Mouse (Mus musculus) intestine, embryonic 14.5 days (tissue): Measurements from ENCODE around the gene Mgat4b. TPM values are rescaled to one million over a fixed set of nuclear protein-coding genes. Genes with fewer than 3 reads are reported as not detected.

Experiments used
- ATAC-seq: fragments of 200-750 bp; cut with Nextera tagmentation; replicated peaks from 2 replicates; pipeline ENCODE4 v1.8.0; 2017; ENCODE audit warnings: low read depth, moderate number of reproducible peaks, moderate TSS enrichment, moderate library complexity; ENCODE audit not compliant: low FRiP score, low TSS enrichment
- DNase-seq: peaks from one replicate; pipeline ENCODE4 v3.0.0-alpha.2; 2018; ENCODE audit warnings: low spot score
- H3K27ac ChIP-seq: fragments of 300-500 bp; sonication (generic); 2 replicates; pipeline ENCODE4 v1.5.1; 2014; ENCODE audit warnings: low read depth, mild to moderate bottlenecking, control low read depth
- H3K27me3 ChIP-seq: fragments of 300-500 bp; sonication (generic); replicated peaks from 2 replicates; pipeline ENCODE4 v1.6.1; 2014; ENCODE audit warnings: low read length, control low read depth; ENCODE audit not compliant: control insufficient read depth, insufficient read depth
- H3K36me3 ChIP-seq: fragments of 300-500 bp; sonication (generic); 2 replicates; pipeline ENCODE4 v1.6.1; 2014; ENCODE audit warnings: low read length, control low read depth; ENCODE audit not compliant: control insufficient read depth, insufficient read depth
- H3K4me1 ChIP-seq: fragments of 300-500 bp; sonication (generic); replicated peaks from 2 replicates; pipeline ENCODE4 v1.6.1; 2014; ENCODE audit warnings: low read length, control low read depth, mixed read lengths; ENCODE audit not compliant: control insufficient read depth, insufficient read depth
- H3K4me2 ChIP-seq: fragments of 300-500 bp; sonication (generic); 2 replicates; pipeline ENCODE4 v1.6.1; 2014; ENCODE audit warnings: low read length
- H3K4me3 ChIP-seq: fragments of 300-500 bp; sonication (generic); 2 replicates; pipeline ENCODE4 v1.5.1; 2014; ENCODE audit warnings: low read depth, low read length, control low read depth, mixed read lengths
- H3K9ac ChIP-seq: fragments of 300-500 bp; sonication (generic); 2 replicates; pipeline ENCODE4 v1.6.1; 2014; ENCODE audit warnings: mild to moderate bottlenecking, low read length
- H3K9me3 ChIP-seq: fragments of 300-500 bp; sonication (generic); 2 replicates; pipeline ENCODE4 v1.6.1; 2016; ENCODE audit warnings: low read length, control low read depth; ENCODE audit not compliant: control insufficient read depth
- WGBS: fragments of 180-500 bp; shearing (Covaris S2); extraction: QIAGEN DNeasy Blood & Tissue Kit; methylation state at CpG from one replicate; pipeline ENCODE4 v1.1.7; 2014; 5-methylcytosine and 5-hydroxymethylcytosine counted together
- polyA plus RNA-seq: library from polyadenylated mRNA; unstranded; fragments of >200 nt; fragmentation: Nextera tagmentation; extraction: Ambion mirVana; gene quantifications from 2 replicates; pipeline ENCODE4 v1.2.1, GENCODE M21; 2014

Gene Mgat4b
- polyA plus RNA-seq, 1 experiment from 2014 or later = 24.4 TPM

DNA sequence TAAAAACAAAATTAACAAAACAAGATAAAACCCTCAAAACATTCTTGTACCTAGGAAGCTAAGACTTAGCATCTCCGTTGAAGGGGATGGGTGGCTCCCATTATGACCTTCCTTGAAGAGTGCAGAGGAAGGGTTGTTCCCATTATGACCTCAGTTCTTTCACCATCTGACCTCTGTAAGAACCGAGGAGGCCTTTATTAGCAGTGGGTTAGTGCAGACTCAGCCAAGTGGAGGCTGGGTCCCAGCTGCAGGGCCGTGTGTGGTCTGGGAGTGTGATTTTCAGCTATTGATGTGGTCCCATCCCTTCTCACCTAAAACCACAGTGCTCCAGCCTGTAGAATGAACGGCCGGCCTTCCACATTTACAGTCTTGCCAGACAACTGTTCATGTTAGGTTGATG is 34.6 kb downstream of the Mgat4b start:
- ATAC-seq = no peak
- Histone ChIP-seq H3K27ac (no peak overlapping the region), H3K4me1 (no peaks in the 10 kb centered on the region), H3K36me3 (no peaks in the 10 kb centered on the region), H3K9me3 (no peaks in the 10 kb centered on the region), H3K27me3 (no peaks in the 10 kb centered on the region), H3K9ac (no peak overlapping the region), H3K4me3 (no peak overlapping the region), H3K4me2 (no peak overlapping the region)
- 69% methylated on average over 5 of the region's 5 CpGs for WGBS
- no peak for DNase-seq

DNA sequence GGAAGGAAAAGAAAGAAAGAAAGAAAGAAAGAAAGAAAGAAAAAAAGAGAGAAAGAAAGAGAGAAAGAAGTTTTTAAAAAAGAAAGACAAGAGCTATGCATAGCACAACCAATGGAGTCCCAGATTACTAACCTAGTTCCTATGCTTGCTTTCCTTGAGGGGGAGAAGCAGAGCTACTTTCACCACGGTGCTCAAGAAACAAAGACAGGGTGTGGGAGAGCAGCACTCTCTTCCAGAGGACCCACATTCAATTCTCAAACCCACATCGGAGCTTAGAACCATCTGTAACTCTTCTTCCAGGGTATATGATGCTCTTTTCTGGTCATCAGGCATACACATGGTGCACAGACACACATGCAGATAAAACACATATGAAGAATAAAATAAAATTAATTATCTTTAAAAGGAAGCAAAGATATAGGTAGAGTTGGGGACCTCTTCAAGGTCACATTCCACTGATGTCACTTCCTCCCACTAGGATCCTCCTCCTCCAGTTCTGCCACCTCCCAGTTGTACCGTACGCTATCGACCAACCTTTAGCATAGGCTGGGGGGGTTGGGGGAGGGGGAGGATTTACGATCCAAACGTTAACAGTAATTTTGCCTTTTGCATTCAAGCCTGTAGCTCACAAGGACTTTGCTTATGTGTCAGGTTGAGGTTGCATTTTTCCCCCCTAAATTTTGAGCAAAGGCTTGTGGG is 37.9 kb downstream of the Mgat4b start:
- Histone ChIP-seq H3K4me1 (peaks cover 11% of the 10 kb centered on the region; the same call in 1 of the 2 replicates), H3K27ac (no peak overlapping the region), H3K4me3 (no peak overlapping the region), H3K36me3 (no peaks in the 10 kb centered on the region), H3K9ac (no peak overlapping the region), H3K27me3 (no peaks in the 10 kb centered on the region), H3K9me3 (no peaks in the 10 kb centered on the region), H3K4me2 (no peak overlapping the region)
- DNase-seq (no peak), ATAC-seq (no peak)
- 70% methylated on average over 7 of the region's 7 CpGs for WGBS

DNA sequence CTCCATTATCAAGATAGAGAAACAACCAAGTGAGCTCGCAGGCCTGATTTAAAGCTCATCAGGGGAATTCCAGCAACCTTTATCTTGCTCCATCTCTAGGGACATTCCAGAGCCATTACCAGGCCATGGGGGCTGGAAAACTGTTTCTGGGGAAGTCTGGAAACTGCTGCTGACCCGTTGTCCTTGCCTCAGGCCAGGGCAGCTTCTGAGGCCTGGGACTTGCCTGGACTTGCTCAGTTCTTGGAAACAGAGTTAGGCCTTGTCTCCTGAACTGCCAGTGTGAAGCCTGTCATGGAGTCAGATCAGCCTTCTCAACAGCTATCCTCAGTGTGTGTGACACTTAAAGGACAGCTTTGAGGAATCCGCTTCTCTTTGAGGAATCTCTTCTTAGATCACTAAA is 41.5 kb downstream of the Mgat4b start:
- H3K4me1 ChIP-seq = peaks cover 11% of the 10 kb centered on the region; the same call in 1 of the 2 replicates
- H3K9me3 ChIP-seq = no peaks in the 10 kb centered on the region
- WGBS = 36% methylated on average over 3 of the region's 3 CpGs
- H3K4me3 ChIP-seq = no peak overlapping the region
- ATAC-seq (no peak), DNase-seq (no peak)
- H3K27me3 ChIP-seq = no peaks in the 10 kb centered on the region
- H3K36me3 ChIP-seq = peaks cover 16% of the 10 kb centered on the region
- no peak overlapping the region for H3K4me2 ChIP-seq
- no peak overlapping the region for H3K9ac ChIP-seq
- H3K27ac ChIP-seq = no peak overlapping the region

DNA sequence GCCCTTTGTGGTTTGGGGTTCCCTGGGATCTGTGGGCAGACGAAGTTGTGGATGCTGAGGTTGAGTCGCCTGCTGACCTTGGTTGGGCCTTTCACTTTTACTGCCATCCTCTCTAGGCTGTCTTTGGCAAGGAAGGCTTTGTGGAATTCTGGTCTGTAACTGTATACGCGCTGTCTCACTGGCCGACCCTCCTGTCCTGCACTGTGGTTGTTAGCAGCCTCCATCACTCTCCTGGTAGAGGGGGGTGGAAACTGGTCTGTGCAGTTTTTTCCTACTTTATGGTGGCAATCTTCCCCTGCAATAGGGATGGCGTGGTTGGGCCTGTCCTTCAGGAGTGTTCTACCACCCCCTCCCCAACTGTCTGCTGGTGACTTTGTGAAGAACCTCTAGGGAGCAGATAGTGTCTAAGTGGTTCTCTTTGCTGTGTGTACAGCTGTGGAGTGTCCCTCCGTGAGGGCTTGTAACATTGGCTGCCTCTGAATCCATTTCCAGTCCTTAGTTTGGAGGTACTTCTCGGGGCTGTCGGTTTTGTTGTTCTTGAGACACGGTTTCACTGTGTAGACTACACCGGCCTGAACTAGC is 42.1 kb downstream of the Mgat4b start:
- peaks cover 22% of the 10 kb centered on the region for H3K36me3 ChIP-seq
- H3K4me3 ChIP-seq = no peak overlapping the region
- no peak overlapping the region for H3K9ac ChIP-seq
- WGBS = 43% methylated on average over 11 of the region's 11 CpGs
- H3K4me1 ChIP-seq = peaks cover 11% of the 10 kb centered on the region; the same call in 1 of the 2 replicates
- H3K9me3 ChIP-seq = no peaks in the 10 kb centered on the region
- H3K4me2 ChIP-seq = no peak overlapping the region
- no peak overlapping the region for H3K27ac ChIP-seq
- no peaks in the 10 kb centered on the region for H3K27me3 ChIP-seq
- ATAC-seq (peak; percentile 68; the same call in 1 of the 2 replicates), DNase-seq (no peak)

DNA sequence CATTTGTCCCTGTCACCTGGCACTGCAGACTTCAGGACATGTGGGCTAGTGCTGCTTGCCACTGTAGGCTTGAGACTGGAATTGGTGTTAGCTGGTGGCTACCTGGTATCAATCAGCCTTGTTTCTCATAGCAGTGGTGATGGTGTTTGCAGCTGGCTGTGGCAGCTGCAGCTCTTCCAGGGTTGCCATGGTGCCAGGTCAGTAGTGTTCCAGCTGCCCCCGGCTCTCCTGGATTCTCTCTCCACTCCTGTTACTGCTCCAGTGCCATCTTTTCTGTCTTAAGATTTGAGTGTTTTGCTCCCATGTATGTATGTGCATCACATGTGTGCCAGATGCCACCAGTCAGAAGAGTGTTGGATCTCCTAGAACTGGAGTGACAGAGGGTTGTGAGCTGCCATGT is 42.7 kb downstream of the Mgat4b start:
- no peak for ATAC-seq
- Histone ChIP-seq H3K27me3 (no peaks in the 10 kb centered on the region), H3K4me2 (no peak overlapping the region), H3K36me3 (peaks cover 28% of the 10 kb centered on the region), H3K27ac (no peak overlapping the region), H3K9me3 (no peaks in the 10 kb centered on the region), H3K4me3 (no peak overlapping the region), H3K4me1 (peaks cover 11% of the 10 kb centered on the region; the same call in 1 of the 2 replicates), H3K9ac (no peak overlapping the region)
- WGBS = 33% methylated on average over 1 of the region's 1 CpGs
- DNase-seq = no peak

DNA sequence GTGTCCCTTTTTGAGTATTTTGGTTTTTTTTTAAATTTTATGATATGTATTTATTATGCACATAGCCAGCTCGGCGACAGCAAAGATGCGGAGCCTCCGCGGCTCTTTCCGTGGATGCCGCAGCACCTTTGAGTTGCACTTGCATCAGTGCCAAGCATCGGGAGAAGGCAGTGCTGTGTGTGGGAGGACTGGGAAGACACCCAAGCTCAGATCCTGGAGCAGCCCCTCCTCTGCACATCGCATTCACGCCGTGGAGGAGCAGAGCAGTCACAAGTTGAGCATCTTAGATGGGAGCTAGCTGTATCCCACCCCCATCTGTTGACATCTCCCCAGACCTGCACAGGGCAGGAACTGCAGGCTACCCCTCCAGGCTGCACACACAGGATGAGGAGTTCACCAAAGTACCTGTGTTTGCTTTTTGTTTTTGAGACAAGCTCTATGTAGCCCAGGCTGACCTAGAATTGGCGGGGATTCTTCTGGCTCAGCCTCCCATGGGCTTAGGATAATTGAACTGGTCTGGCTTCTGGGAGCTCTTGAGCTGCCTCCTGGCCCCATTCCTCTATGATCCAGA is 43.4 kb downstream of the Mgat4b start:
- H3K9me3 ChIP-seq = no peaks in the 10 kb centered on the region
- no peak overlapping the region for H3K4me3 ChIP-seq
- WGBS = 76% methylated on average over 12 of the region's 12 CpGs
- peaks cover 35% of the 10 kb centered on the region for H3K36me3 ChIP-seq
- DNase-seq (no peak), ATAC-seq (no peak)
- H3K4me1 ChIP-seq = peaks cover 11% of the 10 kb centered on the region; the same call in 1 of the 2 replicates
- H3K27me3 ChIP-seq = no peaks in the 10 kb centered on the region
- H3K4me2 ChIP-seq = no peak overlapping the region
- H3K9ac ChIP-seq = no peak overlapping the region
- no peak overlapping the region for H3K27ac ChIP-seq

DNA sequence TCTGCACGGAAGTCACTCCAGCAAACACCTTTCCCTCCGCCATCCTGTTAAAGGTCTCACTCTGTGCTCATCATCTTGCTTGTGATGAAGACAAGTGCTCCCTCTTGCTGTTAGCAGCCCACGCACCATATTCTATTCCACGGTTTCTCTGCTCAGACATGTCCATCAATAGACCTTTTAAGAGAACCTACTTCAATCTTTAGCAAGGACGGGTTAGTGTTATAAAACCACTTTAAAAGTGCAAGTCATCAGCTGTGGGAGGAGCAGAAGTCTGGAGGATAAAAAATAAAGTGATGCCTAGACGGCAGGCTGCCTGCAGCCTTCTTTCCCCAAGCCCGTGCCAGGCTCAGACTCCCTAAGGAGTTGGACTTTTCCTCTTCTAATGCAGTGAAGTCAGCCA is 45.9 kb downstream of the Mgat4b start:
- H3K27me3 ChIP-seq = no peaks in the 10 kb centered on the region
- ATAC-seq = no peak
- peaks cover 11% of the 10 kb centered on the region; the same call in 1 of the 2 replicates for H3K4me1 ChIP-seq
- no peak overlapping the region for H3K4me2 ChIP-seq
- DNase-seq = no peak
- no peak overlapping the region for H3K9ac ChIP-seq
- 86% methylated on average over 7 of the region's 7 CpGs for WGBS
- H3K9me3 ChIP-seq = no peaks in the 10 kb centered on the region
- H3K4me3 ChIP-seq = no peak overlapping the region
- no peak overlapping the region for H3K27ac ChIP-seq
- H3K36me3 ChIP-seq = peaks cover 60% of the 10 kb centered on the region

DNA sequence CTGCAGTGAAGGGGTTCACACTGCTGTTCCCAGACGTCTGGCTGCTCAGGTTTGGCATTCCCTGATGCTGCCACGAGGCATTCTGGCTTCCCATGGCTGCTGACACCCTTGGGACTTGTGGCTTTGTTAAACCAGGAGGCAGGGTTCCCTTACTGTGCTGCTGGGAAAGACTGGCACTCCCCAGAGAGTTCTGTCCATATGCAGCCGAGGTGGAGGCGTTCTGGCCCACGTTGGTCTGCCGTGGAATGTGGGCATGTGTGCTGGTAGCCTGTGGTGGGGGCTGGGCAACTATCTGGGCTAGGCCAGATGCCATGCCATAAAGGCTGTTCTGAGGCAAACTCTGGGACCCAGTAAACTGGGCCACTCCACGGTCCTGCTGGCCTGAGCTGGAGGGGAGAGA is 47.6 kb downstream of the Mgat4b start:
- no peaks in the 10 kb centered on the region for H3K9me3 ChIP-seq
- H3K27me3 ChIP-seq = no peaks in the 10 kb centered on the region
- DNase-seq (no peak), ATAC-seq (no peak)
- H3K4me3 ChIP-seq = no peak overlapping the region
- no peak overlapping the region for H3K9ac ChIP-seq
- WGBS = 85% methylated on average over 7 of the region's 7 CpGs
- H3K4me1 ChIP-seq = 0 out of 2 replicates have a peak, but pooled peaks cover under 1% of the 10 kb centered on the region
- H3K27ac ChIP-seq = no peak overlapping the region
- H3K4me2 ChIP-seq = no peak overlapping the region
- H3K36me3 ChIP-seq = peaks cover 77% of the 10 kb centered on the region
